Mouse (Mus musculus) c-Kit-positive CD71-negative TER-119-negative erythroid progenitor cells, embryonic 14.5 days (primary cell): Measurements from ENCODE around the gene Mbnl1.

ENCODE experiments used
- DNase-seq: peaks from one replicate; pipeline ENCODE4 v3.0.0-alpha.2; 2013; ENCODE audit warnings: low read depth

Mbnl1 gene

DNA sequence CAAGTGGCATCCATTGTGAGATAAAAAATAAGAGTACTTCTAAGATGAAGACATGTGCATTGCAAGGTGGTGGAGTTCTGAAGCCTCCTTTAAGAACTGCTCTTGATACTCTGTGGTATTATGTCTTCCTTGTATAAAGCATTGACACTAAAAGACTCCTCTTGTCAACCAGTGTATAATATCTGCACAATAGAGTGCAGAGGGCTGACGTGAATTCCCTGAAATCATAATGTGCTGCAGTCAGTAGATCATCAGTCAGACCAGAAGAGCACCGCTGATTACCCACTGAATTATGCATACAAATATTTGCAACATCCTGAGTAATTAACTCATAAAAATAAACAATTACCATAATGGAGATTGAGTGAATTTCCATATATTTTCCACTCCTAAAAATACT, 97.2 kb downstream of the Mbnl1 start:
- DNase-seq, result no peak

GRCm38 (mm10) chr3:60570491-60571022, 97.9 kb downstream of the Mbnl1 start:
- peak; percentile 53 for DNase-seq

DNA sequence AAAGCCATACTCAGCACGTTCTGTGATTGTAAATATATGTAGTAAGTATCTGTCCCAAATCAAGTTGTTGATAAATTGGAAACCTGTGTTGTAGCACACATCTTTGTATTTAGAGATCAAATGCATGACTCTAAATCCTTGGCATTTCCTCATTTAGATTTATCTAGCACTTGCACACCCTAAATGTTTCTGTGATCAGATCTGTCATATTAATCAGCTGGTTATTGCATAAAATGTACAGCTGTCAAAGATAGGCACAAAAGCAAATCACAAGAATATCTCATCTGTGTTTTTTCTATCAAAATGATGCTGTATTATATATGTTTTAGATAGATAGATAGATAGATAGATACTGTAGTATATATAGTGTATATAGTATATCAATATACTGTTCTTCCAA, 98.9 kb downstream of the Mbnl1 start:
- DNase-seq, result no peak

GRCm38 (mm10) chr3:60574199-60574598, 101.6 kb downstream of the Mbnl1 start:
- DNase-seq, result no peak

DNA sequence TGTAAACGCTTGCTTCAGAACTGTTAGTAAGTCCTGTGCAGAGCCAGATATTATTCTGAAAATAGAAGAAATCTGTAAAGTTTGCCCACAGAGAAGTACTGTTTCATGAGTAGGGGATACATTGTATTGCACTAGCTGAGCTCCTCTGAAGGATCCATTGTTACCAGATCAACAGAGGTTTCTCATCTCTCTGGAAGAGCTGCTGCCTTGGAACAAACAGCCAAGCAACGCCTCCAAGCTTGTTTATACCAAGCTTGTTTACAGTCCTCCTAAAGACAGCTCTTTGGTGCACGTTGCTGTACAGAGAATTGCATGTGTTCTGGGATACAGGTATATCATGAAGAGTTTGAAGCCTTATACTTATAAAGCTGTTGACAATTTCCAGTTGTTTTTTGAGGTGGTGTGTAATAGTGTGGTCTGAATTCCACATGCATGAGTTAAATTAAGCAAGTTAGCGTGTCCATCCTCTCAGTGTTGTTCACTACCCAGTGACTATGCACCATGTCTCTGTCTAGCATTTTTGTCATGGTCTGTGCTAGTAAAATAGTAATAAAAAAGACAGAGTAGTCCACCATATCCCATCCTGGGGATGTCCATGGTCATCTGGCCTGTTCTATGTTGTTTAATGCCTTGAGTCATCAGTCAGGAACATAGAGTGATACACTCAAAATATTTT, 102.4 kb downstream of the Mbnl1 start:
- DNase-seq, result no peak

- DNase-seq, result no peak
These were observed 103.3 kb downstream of the Mbnl1 start for GRCm38 (mm10) chr3:60575945-60576344.

GRCm38 (mm10) chr3:60576366-60577046, 103.9 kb downstream of the Mbnl1 start:
- DNase-seq, result no peak

DNA sequence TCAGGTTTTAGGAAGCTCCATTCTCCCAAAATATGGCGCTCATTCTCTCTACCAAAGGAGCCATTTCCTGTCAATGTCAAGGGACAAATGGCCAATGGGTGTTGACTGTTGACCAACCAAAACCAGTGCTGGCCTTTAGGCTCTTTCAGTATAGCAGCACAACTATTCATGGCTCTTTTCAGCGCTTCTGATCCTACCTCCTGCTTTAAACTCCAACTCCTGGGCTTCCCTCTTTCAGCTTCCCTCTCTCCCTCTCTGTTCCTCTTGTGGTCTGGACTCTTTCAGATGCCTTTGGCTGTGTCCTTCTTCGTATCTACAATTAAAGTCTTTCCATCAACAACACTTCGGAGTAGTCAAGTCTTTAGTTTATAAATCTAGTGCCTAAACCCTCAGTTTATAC, 107.2 kb downstream of the Mbnl1 start:
- DNase-seq, result no peak

- DNase-seq, result no peak
These were observed 108.1 kb downstream of the Mbnl1 start for GRCm38 (mm10) chr3:60580699-60581098.

- no peak for DNase-seq
These were observed 109.5 kb downstream of the Mbnl1 start for GRCm38 (mm10) chr3:60582154-60582553.

GRCm38 (mm10) chr3:60582620-60583019, 110.0 kb downstream of the Mbnl1 start:
- DNase-seq, result no peak

- DNase-seq, result no peak
These were observed 112.1 kb downstream of the Mbnl1 start for GRCm38 (mm10) chr3:60584704-60585103.

GRCm38 (mm10) chr3:60586046-60586445, 113.4 kb downstream of the Mbnl1 start:
- no peak for DNase-seq

DNA sequence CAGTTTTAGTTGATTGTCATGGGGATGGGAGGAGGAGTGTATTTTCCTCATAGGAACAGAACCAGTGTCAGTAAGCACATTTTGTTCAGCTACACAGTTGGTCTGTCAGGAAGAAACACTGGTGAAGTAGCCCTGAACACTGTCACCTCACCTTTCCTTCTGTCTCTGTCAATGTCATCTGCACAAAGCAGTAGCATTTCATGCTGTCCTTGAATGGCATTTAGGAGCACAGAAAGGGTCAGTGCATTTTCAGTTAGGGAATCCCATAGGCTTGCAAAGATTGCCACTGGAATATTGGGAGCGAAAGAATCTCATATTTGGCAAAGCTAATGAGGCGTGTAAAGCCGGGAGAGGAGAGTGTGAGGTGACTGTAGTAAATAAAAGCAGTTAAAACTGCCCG, 114.5 kb downstream of the Mbnl1 start:
- no peak for DNase-seq

DNA sequence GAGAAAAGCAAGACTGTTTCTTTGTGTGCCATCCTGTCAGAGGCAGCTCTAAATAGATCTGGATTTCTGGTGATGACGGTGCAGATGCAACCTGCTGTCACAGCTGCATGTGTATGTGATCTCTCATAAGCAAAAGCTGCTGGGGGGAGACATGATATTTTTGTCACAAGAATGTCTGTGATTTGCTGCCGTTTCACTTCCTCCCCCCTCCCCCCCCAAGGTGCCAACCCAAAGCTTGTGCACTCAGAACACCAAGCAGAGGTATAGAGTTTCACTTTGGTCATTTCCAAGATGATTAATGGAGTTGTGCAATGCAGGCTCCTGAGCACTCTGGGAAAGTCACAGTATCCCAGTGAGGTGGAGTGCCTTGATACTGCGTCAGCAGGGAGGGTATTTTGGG, 116.7 kb downstream of the Mbnl1 start:
- no peak for DNase-seq

- no peak for DNase-seq
These were observed 123.0 kb downstream of the Mbnl1 start for GRCm38 (mm10) chr3:60595606-60596005.

GRCm38 (mm10) chr3:60596985-60597384, 124.4 kb downstream of the Mbnl1 start:
- DNase-seq, result no peak

GRCm38 (mm10) chr3:60601686-60602085, 129.1 kb downstream of the Mbnl1 start:
- peak; percentile 59 for DNase-seq

DNA sequence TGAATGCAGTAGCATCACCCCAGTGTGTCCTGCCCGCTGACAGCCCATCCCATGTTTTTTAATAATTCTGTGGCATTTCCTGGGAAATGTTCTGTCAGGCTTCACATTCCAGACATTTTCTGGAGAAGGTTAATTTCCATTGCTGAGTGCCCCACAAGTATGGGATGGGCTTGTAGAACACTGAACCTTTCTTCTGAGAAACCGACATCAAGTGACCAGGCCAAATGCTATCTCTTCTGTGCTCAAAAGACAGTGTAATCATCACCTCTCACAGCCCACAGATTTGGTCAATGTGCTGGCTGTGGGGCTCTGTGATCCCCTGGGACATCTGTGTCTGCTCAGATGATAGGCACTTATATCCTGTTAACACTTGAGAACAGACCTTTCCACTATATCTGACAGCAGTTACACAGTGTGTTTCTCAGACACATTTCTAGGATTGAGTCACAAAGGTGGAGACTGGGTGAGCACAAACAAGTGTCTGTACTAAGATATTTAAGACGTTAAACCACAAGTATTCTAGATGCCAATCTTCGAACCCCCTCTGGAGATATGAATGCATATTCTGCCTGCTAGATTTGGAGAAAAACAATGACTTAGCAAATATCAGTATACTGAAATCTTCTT, 130.4 kb downstream of the Mbnl1 start:
- peak; percentile 51 for DNase-seq

- DNase-seq, result no peak
These were observed 131.0 kb downstream of the Mbnl1 start for GRCm38 (mm10) chr3:60603637-60604036.

DNA sequence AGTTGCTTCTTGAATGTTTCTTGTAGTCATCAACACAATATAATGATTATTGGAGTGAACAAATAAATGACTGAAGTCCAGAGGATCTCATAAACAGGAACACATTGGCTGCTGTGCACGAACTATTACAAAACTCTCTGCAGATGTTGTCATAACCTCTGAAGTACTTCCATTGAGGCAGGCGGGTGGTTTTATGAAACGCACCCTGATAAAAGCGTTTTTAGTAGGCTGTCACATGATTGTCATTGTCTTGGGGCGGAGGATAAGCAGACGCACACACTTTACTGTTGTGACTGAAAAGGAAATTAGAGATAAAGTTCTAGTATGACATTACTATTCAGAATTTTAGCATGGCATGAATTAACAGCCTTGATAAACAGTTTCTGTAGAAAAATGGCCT, 131.6 kb downstream of the Mbnl1 start:
- DNase-seq, result no peak

GRCm38 (mm10) chr3:60608952-60609403, 136.3 kb downstream of the Mbnl1 start:
- DNase-seq, result no peak

DNA sequence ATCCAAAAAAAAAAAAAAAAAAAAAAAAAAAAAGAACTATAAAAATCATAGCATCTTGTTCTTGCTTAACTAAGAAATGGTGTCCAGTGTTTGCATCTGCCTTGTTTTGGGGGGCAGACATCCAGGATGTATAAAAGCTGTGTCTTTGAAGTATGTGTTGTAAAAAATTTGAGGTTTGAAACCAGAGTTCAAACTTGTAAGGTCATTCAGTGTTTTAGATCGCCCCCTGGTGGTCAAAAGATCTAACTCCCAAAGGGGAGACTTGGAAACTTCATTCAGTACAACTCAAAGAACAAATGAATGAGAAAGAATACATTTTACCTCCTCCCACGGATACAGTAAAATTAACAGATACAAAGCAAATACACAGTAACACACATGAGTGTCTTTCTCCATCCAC, 139.2 kb downstream of the Mbnl1 start:
- DNase-seq, result peak; percentile 55
